Mouse (Mus musculus): ENCODE measurements at regions not wholly inside any gene's neighbourhood (a gene's known extent, or its start where the extent isn't known, plus 50 kb on each side); places are given as distances from the start of the nearest gene placed in this dataset.
"Not testable (repeated sequence)": the region's sequence is repeated elsewhere in the genome, so short reads cannot be mapped to it uniquely, and the experiment has no call there.

DNA sequence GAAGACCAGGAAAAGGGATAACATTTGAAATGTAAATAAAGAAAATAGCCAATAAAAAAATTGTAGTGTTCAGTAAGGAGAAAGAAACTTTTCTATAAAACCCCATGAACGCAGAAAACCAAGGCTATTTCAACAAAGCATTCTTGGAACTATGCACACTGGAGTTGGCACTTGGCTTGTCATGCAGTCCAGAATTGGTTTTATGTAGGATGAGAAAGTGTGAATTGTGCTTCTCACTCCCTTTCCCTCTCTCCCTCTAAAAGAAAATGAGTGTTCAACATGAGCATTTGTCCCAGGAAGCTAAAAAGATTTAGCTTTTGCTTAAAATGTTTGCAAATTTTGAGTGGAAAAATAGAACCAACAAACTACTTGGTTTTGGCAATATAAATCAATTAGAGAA lies 841.6 kb upstream of the Adam24 start:
- no peak for DNase-seq (ENCODE audit: low read depth, low spot score)

DNA sequence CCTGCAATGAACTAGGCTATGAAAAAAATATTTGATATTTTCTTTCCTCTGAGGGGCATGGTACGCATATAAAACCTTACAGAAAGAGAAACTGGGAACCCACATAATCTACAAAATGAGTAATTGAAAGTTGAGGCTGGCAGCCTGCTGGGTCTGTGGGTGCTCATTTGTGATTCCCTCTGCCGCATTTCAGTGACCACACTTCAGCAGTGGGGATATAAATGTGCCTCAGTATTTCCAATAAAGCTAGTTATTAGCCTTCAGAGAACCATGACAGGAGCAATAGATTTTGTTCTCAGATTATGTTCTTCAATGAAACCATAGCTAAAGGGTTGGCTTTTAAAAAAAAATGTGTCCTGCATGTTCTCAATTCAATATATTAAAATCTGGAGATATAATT lies 828.0 kb upstream of the Adam24 start:
- no peak for DNase-seq (ENCODE audit: low read depth, low spot score)

DNA sequence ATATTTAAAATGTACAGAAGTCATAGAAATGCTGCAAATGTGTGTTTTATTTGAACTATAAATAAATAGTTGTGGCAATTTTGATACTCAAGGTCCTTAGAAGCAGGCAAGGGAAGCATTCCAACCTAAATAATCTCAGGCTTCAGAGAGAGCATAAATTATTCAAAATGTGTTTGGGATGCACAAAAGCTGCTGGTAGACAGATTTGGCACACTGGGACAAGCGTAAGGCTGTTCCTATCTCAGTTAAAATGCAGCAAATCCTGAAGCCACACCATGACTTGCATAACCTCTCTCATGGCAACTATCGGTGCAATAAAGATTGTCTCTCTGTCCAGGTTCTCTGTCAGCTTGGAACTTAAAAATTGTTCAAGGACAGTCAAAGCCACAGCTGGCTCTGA lies 812.3 kb upstream of the Adam24 start:
- no peak for DNase-seq (ENCODE audit: low read depth, low spot score)

GRCm38 (mm10) chr8:39902251-39902650 lies 772.6 kb upstream of the Adam24 start:
- no peak for DNase-seq (ENCODE audit: low read depth, low spot score)

GRCm38 (mm10) chr8:39912926-39913325 lies 762.0 kb upstream of the Adam24 start:
- no peak for DNase-seq (ENCODE audit: low read depth, low spot score)

DNA sequence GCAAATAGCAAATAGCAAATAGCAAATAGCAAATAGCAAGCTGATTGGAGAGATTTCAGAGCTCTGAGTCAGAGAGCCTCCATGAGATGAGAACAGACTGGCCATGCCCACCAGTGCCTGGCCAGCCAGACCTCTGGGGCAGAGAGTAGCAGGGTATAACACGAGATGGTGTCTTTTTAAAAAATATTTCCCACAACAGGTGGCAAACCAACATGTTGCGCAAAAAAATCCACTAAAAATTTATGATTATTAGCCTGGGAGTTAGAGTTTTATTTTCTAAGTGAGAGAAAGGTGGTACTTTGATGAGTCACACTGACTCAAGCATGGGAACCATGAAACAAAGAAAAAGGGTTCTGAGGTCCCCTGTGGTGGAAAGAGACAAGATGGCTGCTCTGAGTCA lies 753.5 kb upstream of the Adam24 start:
- DNase-seq (ENCODE audit: low read depth, low spot score): no peak

DNA sequence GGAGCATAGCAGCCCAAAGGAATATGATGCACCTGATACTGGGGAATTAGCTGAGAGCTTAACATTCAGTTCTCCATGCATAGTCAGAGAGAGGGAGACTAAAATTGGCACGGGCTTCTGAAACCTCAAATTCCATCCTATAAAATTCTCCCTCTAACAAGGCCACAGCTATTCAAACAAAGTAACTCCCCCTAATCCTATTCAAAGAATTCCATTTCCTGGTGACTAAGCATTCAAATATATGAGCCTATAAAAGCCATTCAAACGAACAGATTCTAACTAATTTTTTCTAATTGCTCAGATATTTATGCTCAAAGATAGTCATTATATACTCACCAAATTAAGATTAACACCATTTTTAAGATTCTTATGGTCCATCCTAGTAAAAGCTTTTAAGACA lies 751.1 kb upstream of the Adam24 start:
- no peak for DNase-seq (ENCODE audit: low read depth, low spot score)

DNA sequence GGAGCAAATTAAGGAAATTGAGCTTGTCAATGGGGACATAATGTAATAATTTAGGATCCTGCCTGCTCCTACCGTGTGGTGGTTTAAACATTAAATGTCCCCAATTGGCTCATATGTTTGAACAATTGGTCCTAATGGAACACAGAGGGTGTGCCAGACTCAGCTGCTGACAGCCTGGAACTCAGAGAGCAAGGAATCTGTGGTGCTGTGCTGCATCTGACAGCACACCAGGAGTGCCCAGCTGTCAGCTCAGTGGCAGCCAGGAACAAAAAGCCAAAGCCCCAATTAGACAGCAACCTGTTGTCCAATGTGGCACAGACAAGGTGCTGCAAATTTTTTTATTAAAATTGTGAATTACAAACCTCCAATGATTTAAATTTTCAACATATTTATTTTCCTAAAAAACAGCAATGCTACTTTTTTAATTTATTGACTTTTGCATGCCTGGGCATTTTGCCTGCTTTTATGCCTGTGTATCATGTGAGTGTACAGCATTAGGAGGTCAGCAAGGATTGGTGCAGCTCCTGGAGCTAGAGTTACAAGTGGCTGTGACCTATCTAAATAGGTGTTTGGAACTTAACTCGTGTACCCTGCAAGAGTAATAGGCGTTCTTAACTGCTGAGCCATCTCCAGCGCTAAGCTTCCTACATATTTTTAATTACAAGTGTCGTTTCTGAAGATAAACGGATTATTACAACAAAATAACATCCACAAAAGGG lies 724.5 kb upstream of the Adam24 start:
- no peak for DNase-seq (ENCODE audit: low read depth, low spot score)

GRCm38 (mm10) chr8:39954497-39954896 lies 720.4 kb upstream of the Adam24 start:
- no peak for DNase-seq (ENCODE audit: low read depth, low spot score)

- DNase-seq (ENCODE audit: low read depth, low spot score): no peak
These were observed 720.0 kb upstream of the Adam24 start for GRCm38 (mm10) chr8:39954924-39955323.

DNA sequence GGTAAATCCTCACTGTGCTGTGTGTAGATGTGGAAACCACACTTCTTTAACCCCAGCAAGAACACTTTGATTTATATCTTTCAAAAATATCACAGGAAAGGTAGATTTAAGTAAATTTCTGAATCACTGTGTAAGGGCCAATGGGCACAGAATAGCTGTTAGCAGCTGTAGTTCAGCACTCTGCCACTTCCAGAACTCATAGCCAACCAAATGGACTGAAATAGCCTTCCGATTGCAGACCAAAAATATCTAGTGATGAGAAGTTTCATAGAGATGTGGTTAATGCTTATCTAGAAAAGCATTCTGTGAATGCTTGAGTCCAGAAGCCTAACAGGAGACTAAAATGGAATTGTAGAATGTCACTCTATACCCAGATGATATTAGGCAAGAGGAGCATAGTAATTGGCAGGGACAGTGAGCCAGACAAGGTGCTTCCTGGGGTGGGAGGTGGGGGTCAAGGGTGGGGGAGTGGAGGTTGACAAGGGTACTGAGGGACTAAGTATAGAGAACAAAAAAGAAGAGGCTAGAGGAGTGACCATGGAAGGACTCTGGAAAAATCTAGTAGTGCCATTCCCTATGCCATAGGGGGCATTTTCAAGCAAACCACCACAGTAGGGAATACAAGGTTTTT lies 669.6 kb upstream of the Adam24 start:
- DNase-seq (ENCODE audit: low read depth, low spot score): no peak

DNA sequence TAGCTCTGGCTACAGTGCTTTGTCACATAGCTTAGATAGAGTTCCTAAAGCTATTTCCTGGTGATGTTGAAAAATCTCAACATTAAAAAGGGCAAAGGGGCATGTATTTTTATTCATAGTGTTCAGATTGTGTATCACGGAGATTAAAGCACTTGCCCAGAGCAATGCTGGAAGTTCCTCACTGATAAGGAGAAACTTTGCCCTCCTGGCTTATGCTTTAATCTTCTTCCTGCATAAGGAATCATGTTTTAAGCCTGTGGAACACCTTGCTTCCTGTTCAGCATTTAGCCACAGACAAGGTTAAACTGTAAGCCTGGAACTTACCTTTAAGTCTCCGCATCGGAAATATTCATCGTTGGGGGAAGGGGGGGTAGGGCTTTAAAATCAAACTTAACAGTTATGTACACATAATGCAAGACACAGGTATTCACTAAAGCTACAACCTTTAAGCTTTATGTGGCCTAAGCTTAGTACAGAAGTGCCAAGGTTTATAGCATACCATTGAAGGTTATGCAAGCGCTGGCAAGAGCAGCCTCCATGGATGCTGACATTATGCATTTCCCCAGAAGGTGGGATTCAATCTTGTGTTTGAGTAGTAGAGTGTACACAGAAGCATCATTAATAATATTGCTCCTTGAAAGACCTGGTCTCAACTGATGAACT lies 655.5 kb upstream of the Adam24 start:
- DNase-seq (ENCODE audit: low read depth, low spot score): no peak

DNA sequence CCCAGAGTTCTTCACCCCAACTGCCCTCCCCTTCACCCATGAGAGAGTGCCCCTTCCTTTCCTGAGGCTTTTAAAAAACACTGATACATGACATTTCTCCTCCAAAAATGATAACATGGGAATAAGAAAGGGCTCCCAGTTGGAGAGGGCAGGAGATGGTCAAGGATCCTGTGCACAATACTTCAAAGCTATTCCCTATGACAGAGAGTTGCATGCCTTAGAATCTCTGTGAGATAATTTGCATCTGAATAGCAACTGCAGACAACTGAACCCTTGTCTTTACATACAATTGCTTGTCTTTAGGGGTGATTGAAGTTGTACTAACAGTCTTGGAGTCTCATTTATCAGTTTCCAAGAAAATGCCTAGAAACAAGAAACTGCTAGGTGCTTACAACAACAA lies 610.7 kb upstream of the Adam24 start:
- no peak for DNase-seq (ENCODE audit: low read depth, low spot score)

GRCm38 (mm10) chr8:40071131-40071530 lies 603.7 kb upstream of the Adam24 start:
- DNase-seq (ENCODE audit: low read depth, low spot score): no peak

DNA sequence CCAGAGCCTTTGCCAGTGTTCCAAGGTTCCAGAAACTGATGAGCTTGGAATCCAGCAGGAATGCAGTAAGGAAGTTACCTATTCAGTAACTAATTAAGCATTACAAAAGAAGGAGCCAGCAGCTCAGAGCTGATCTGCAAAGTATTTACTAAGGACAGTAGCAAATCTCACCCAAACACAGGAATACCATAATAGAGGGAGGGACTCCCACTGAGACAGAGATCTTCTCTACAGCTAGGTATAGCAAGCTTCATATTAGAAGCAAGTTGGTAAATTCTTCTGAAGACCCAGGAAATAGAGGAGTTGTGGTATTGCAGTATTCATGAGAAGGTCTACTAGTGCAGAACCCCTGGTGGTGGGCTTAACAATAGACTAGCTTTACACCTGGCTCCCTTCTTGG lies 593.9 kb upstream of the Adam24 start:
- not testable (repeated sequence) for DNase-seq (ENCODE audit: low read depth, low spot score)

DNA sequence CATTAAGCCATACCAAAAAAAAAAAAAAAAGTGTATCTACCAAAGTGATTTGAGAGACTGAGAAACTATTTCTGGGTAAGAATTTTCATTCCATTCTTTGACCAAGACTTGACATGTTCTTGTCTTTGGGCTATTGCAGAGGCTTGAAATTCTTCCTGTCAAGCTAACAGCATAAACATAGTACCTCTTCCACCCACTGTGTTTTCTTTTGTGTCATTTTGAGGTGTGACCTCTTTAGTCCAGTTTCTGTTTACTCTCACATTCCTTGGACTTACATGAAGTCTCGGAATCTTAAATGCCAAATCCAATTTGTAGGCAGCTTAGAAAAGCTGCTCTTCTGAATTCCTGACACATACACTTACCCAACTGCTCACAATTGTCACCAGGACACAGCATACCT lies 590.7 kb upstream of the Adam24 start:
- DNase-seq (ENCODE audit: low read depth, low spot score): no peak

- no peak for DNase-seq (ENCODE audit: low read depth, low spot score)
These were observed 585.5 kb upstream of the Adam24 start for GRCm38 (mm10) chr8:40089377-40089776.

DNA sequence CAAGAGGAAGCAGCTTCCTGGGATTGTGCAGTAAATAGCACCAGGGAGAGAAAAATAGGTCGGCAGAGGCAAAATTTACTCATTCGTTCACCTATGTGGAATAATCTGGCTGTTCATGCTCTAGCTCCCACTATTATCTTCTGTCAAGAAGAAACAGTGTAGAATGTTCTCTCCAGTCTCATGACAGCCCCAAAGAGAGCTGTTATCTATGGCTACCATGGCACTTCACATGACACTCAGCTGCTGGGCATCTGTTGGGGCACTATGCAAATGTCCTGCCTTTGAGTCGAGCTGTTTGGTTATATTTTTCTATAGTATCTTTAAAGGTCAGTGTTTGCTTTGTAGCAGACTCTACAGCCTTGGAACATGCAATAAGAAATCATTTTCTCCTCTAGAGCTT lies 550.5 kb upstream of the Adam24 start:
- no peak for DNase-seq (ENCODE audit: low read depth, low spot score)

- DNase-seq (ENCODE audit: low read depth, low spot score): no peak
These were observed 547.7 kb upstream of the Adam24 start for GRCm38 (mm10) chr8:40127141-40127540.

DNA sequence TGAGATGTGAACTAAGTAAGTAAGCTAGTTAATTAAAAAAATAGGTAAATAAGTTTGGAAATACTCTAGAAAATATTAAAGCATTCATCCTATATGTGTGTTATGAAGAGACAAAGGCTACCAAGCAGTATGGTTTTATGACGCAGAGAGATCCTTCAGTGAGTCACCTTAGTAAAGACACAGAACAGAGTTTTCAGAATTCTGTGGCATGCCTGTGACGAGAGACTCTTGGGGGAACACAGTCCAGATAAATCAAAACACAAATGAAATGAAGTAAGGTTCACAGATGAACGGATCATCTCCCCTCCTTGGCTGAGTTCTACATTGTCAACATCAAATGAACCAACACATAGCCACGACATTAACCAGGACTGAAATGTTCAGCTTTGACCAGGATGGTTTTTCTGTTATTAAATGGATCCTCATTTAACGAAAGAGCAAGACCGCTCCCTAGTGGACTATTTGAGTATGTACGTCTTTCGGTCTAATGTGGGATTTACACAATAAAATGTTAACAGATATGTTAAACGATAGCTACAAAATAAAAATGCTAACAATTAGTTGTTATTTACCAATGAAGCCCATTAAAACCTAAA lies 542.1 kb upstream of the Adam24 start:
- no peak for DNase-seq (ENCODE audit: low read depth, low spot score)

DNA sequence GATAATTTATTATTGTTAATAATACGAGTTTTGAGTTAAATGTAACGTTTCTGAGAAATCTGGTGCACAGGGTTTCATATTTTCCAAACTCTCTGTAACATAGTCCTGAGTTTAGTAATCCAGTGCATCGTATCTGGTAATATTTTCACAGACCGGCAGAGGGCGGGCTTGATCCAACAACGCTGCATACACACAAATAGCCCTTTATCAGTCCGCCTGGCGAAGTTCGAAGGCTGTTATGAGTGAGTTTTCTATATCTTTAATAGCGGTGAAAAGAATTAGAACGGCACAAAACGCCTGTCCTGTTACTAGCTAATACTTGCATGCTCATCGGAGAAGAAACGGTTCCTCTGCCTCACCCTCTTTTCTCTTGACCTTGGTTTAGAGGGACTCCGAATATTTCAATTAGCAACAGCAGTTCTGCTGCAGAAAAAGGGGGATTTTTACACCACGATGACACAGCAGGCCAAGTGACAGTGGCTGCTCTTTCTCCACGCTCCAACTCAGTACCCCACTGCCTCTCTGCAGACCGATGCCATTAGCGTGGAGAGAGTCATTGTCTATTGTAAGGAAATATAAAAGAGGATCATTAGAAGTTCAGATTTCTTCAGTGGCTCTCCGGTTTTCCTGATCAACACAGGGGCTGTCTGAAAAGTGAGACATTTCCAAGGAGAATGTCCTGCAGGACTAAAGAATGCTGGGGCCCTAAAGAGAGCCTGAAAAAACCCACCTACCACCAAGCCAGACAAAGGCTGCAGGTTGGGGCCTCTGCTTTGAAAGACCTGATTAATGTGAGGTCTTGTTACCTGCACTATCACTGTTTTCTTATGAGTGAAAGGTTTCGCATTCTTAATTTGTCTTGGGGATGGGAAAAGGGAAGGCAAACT lies 523.7 kb upstream of the Adam24 start:
- DNase-seq (ENCODE audit: low read depth, low spot score): peak; percentile 4

DNA sequence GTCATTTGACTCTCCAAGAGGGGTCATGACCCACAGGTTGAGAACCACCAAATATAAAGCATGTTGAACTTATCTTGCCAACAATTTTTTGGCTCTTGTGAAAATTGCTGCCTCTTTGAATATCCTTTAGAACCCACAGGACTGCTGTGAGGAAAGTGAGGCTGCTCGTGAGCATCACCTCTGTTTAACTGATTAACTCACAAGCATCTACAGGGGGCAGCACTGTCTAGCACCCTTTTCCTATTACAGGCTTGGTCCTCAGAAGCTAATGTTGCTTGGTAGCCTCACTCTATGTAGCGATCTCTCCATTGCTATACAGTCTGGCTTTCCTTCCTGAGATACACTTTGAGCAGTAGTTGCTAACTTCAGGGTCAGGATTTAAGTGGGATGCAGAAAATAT lies 522.4 kb upstream of the Adam24 start:
- DNase-seq (ENCODE audit: low read depth, low spot score): no peak
